Mouse (Mus musculus) spleen, postnatal 10 days (tissue): ENCODE data around the gene Tmem17.
A peak's percentile ranks its signal among the peaks of the same experiment; 100 is the strongest.

ENCODE experiments used
- DNase-seq, 2 experiments: peaks; one replicate each; pipeline ENCODE4 v3.0.0; 2021 to 2022; ENCODE audit warnings: low spot score in 2 of 2

Tmem17 gene

GRCm38 (mm10) chr11:22512038-22513001 is at the start of gene Tmem17:
Gene Tmem17 (plus strand): TSS chr11:22512088.
- peak; percentile 70 to 83 for DNase-seq

GRCm38 (mm10) chr11:22479836-22480619 is 31.9 kb upstream of the Tmem17 start:
- DNase-seq = no peak

- DNase-seq = no peak
Measured at GRCm38 (mm10) chr11:22481639-22482361, 30.1 kb upstream of the Tmem17 start.

GRCm38 (mm10) chr11:22482362-22482760 is 29.5 kb upstream of the Tmem17 start:
- no peak for DNase-seq

- DNase-seq = no peak
Measured at GRCm38 (mm10) chr11:22493694-22494319, 18.1 kb upstream of the Tmem17 start.

- no peak for DNase-seq
Measured at GRCm38 (mm10) chr11:22494941-22495340, 16.9 kb upstream of the Tmem17 start.

- DNase-seq = no peak
Measured at GRCm38 (mm10) chr11:22499396-22499795, 12.5 kb upstream of the Tmem17 start.

- DNase-seq = no peak
Measured at GRCm38 (mm10) chr11:22499886-22500285, 12.0 kb upstream of the Tmem17 start.

- DNase-seq = no peak
Measured at GRCm38 (mm10) chr11:22500771-22501566, 10.9 kb upstream of the Tmem17 start.

GRCm38 (mm10) chr11:22513075-22513474 is 1.2 kb downstream of the Tmem17 start:
- no peak for DNase-seq

GRCm38 (mm10) chr11:22515061-22515460 is 3.2 kb downstream of the Tmem17 start:
- no peak for DNase-seq

- no peak for DNase-seq
Measured at GRCm38 (mm10) chr11:22518445-22518844, 6.6 kb downstream of the Tmem17 start.

GRCm38 (mm10) chr11:22520251-22520650 is 8.4 kb downstream of the Tmem17 start:
- DNase-seq = no peak

GRCm38 (mm10) chr11:22524606-22525005 is 12.7 kb downstream of the Tmem17 start:
- no peak for DNase-seq

- DNase-seq = no peak
Measured at GRCm38 (mm10) chr11:22540600-22540999, 28.7 kb downstream of the Tmem17 start.

GRCm38 (mm10) chr11:22560061-22560460 is 48.2 kb downstream of the Tmem17 start:
- DNase-seq = no peak

GRCm38 (mm10) chr11:22560503-22561328 is 48.8 kb downstream of the Tmem17 start:
- DNase-seq = peak in 1 of 2 experiments; percentile 17

- no peak for DNase-seq
Measured at GRCm38 (mm10) chr11:22561329-22561592, 49.4 kb downstream of the Tmem17 start.

GRCm38 (mm10) chr11:22563706-22564105 is 51.8 kb downstream of the Tmem17 start:
- no peak for DNase-seq

- no peak for DNase-seq
Measured at GRCm38 (mm10) chr11:22564676-22565075, 52.8 kb downstream of the Tmem17 start.
